Mouse (Mus musculus) frontal cortex, postnatal 10 days (tissue): ENCODE measurements around the gene Sorcs2.

Experiments
- DNase-seq, 2 experiments: peaks; one replicate each; pipeline ENCODE4 v3.0.0; 2022; ENCODE audit warnings: low spot score in 2 of 2, mixed read lengths in 1 of 2

The Sorcs2 gene

DNA sequence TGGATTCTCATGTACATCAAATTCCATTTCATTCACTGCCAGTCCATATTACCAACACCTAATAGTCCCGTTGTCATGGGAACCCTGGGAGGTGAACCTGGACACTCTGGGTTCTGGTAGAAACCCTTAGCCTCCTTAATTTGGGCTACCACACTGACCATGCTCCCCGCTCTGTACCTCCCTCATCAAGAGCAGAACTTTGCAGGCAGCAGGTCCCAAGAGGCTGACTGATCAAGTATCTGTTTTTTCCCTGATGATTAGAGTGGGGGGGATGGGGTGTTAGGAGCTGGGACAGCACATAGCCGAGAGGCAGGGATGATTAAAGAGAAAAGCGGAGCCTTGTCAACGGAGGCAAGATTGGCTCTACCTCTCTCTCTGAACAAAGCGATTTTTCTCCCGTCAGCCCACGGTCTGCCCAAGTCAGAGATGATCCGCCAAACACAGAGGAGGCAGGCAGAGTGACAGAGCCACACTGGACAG is 167.6 kb downstream of the Sorcs2 start:
- DNase-seq = no peak

DNA sequence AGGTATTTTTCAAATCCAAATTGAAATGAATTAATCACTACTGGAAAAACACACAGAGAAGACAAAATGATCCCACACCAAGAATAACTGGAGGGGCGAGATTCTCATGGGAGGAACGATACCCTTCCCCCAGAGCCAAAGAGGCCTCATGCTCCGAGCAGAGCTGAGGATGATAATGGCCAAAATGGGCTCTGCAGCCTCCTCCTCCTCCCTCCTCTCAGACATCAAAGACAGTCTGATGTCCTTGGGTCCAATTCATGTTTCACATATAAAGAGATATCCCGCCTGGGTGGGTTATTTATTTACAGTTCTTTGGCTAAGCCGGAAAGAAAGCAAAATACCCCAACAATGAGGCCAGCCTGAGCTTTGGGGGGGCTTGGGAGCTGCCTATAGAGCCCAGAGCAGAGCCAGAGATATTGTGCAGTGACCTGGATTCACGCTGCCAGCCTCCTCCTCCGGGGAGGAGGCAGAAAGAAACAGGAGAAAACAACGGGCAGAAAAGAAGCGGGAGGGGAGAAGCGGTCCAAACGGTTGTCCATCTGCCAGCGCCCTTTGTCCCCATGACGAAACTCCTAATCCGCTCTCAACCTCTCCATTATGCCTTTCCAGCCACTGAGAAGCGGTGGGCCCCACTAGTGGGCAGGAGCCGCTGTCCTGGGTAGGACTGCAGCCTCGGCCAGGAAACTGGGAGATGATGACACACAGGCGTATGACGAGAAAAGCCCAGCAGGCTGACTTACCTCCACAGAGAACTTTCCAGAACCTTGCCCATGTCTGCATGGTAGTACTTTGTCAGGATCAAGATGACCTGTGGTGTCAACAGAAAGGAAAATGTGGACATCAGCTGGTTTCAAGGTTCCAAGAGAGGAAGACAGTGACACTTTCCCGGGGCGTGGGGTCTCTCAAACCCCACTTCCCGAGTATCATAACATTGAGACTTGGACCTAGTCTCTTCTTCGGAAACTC is 169.3 kb downstream of the Sorcs2 start:
- no peak for DNase-seq

GRCm38 (mm10) chr5:36226296-36226695 is 171.6 kb downstream of the Sorcs2 start:
- DNase-seq = peak in 1 of 2 experiments; percentile 46

DNA sequence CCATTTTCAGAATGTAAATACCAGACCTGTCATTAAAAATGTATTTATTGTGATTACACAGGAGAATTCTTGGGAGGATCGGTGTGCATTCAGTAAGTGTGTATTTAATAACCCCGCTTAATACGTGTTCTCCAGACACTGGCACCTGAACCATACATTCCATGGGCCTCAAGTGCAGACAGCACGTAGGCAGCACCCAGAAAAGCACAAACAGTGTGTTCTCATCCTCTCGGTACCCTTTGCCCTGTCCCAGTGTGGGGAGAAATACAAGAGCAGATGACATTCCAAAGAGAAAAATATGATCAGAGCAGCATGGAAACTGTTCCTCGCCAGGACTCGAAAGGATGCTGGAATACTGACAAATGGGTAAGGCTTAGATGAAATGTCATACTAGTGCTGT is 172.1 kb downstream of the Sorcs2 start:
- no peak for DNase-seq

DNA sequence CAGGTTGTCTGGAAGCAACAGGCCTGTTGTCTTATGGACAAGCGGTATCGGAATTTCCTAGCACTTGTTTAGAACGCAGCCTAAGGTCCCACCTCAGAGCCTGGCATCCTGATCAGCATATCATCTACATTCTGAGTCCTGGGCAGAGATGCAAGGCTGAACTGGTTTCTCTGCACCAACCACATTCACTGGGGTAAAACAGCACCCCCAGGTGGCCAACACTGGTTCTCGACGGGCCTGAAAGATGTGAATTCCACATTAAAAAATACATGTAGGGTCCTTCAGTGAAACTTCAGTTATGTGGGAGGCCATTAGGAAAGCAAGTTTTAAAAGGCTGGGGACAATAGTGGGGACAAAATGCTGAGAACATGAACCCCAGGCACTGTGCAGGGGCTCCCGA is 174.2 kb downstream of the Sorcs2 start:
- DNase-seq = peak in 1 of 2 experiments; percentile 59

- DNase-seq = no peak
Observed at GRCm38 (mm10) chr5:36220626-36221025, 177.3 kb downstream of the Sorcs2 start.

DNA sequence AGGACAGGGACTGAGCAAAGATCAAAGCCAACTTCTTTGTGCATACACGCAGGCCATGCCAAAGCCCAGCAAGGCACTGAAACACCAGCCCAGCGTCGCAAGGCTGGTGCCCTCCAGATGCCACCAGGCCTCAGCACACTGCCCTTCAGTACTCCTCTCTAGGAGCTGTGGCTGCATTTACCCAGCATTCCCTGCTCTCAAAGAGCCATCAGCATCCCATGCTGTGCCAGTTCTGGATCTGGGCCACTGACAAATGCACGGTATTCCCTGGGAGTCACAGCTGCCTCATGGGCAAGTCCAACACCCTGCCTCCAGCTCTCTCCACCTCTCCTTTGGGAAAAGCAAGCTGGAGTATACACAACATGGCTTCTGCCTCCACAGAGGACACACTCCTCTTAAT is 177.8 kb downstream of the Sorcs2 start:
- no peak for DNase-seq

DNA sequence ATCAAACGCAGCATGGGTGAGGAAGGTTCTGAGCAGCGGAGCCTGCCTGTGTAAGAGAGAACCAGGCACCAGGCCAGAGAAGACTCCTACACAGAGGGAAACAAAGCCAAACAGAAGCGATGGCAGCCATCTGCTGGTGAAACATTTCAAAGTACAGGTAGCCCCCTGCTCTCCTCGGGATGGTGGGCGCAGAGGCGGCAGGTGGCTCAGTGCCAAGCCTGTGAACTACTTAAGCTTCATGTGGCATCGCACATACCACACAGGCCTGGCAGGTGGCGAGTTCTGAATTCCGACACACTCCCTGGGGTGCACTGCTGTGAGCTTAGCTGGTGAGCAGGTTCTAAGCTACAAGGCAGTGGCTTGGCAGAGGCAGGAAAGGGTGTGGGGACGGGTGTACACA is 184.6 kb downstream of the Sorcs2 start:
- DNase-seq = peak; percentile 73 to 87

GRCm38 (mm10) chr5:36208803-36209202 is 189.1 kb downstream of the Sorcs2 start:
- no peak for DNase-seq

DNA sequence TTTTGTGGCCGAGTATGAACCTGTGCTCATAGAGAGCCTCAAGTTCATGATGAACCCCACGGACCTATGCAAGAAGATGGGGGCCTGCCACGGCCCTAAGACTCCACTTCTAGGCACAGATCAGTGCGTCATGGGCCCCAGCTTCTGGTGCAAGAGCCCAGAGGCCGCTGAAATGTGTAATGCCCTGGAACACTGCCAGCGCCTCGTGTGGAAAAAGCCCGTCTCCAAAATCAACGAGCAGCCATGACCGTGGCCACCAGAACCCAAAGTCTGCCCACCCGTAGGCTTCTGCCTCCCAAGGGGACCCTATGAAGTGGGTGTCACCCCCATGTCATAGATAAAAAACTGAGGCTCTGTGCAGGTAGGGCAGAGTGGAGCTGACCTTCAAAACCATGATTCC is 192.5 kb downstream of the Sorcs2 start:
- DNase-seq = no peak

- DNase-seq = no peak
Observed at GRCm38 (mm10) chr5:36203916-36204315, 194.0 kb downstream of the Sorcs2 start, which contains the start of gene Psapl1. TSS of gene Psapl1 (plus strand) at chr5:36204021.

- DNase-seq = no peak
Observed at GRCm38 (mm10) chr5:36203421-36203820, 194.5 kb downstream of the Sorcs2 start.

DNA sequence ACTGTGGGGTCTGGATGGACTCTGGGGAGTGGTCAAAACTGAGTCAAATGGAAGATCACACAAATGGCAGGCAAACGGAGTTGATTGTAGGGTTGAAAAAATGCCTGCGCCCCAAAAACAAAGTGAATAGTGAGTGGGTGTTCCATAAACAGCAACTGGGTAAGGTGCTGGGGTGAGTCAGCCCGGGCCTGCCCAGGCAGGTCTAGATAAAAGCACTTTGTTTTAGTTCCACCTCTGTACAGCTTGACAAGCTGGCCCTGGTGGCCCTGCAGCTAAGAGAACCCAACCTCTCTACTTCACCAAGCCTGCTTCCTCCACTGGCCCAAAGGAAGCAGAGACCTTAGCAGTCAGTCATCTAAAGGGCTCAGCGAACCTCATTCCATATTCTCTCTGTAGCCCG is 195.2 kb downstream of the Sorcs2 start:
- no peak for DNase-seq

DNA sequence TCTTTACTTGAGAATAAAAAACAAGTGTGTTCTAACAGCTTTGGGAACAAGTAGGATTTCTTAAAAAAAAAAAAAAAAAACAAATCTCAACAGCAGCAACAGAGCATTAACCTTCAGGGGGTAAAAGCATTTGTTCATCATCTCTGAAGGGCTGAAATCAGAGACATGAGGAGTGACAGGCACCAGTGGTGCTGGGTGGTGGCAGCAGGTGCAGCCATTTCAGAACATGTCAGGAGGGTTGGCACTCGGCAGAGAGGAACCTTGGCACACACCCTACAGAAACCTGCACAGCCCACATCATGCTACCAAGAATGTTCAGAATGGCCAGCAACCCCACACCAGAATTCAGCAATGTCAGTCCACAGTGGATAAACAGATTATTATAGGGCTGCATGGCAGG is 198.4 kb downstream of the Sorcs2 start:
- no peak for DNase-seq

- no peak for DNase-seq
Observed at GRCm38 (mm10) chr5:36195436-36195835, 202.5 kb downstream of the Sorcs2 start.

DNA sequence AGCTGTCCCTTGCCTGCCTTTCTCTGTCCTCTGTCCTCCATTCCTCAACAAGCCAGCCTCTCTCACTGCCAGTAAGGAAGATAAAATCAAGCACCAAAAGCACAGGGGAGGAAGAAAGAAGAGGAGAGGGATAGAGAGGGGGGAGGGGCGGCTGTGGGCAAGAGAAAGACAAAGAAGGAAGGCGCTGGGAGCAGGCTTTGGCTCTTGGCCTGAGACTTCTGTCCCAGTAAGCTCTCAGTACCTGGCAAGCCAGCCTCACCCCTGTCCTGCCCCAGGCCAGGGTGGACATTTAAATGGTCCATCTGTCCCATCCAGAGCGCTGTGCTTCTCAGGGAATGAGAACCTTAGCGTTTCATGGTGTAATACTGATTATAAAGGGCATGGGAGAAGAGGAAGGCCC is 203.3 kb downstream of the Sorcs2 start:
- no peak for DNase-seq

GRCm38 (mm10) chr5:36192677-36193076 is 205.3 kb downstream of the Sorcs2 start:
- no peak for DNase-seq

- DNase-seq = no peak
Observed at GRCm38 (mm10) chr5:36191876-36192275, 206.1 kb downstream of the Sorcs2 start.

- no peak for DNase-seq
Observed at GRCm38 (mm10) chr5:36191285-36191684, 206.7 kb downstream of the Sorcs2 start.

- no peak for DNase-seq
Observed at GRCm38 (mm10) chr5:36188310-36188709, 209.6 kb downstream of the Sorcs2 start.

DNA sequence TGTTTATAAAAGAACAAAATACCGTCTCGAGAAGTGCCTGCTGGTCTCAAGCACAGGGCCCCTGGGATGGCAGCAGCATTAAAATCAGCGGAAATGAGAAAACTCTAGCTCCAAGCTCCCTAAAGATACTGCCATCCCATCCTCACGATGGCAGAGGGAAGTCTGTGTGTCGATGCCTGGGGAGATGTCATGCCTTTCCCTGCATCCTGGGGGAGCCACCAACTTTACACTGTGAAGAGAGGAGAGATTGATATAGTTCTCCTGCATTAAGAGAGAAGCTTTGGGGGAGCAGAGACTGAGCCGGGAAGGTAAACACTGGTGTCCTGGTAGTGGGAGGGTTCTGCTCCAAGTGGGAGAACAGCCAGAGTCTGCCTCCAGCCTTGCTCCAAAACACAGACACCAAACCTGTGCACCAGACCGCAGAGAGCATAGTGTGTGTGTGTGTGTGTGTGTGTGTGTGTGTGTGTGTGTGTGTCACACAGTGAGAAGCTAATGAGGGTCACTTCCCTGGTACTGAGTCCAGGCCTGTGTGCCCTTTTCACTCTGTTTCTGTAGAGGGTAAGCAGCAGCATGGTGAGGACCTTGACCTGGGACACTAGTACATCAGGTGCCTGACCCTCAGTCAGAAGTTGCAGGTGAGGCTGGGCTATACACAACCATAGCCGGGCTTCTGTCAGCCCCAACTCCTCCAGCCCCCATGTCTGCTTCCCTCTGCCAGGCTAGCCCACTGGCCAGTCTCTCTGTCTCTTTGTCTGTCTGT is 211.5 kb downstream of the Sorcs2 start:
- DNase-seq = no peak

DNA sequence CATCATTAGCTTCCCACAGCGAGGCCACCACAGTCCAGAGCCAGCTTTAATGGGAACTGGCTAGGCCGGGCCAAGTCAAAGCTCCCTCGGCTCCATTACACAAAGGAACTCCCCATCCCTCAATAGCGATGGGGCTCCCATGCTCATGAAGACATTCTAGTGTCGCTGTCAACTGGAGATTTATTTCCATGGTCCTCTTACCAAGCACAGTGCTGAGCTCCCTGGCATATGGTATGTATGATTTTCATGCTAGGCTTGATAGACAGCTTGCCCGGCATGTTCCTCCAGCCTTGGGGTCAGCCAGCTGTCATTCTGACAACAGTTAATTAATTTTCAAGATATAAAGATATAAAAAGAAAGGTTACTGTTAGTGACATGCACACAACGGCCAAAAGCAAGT is 215.6 kb downstream of the Sorcs2 start:
- DNase-seq = no peak

DNA sequence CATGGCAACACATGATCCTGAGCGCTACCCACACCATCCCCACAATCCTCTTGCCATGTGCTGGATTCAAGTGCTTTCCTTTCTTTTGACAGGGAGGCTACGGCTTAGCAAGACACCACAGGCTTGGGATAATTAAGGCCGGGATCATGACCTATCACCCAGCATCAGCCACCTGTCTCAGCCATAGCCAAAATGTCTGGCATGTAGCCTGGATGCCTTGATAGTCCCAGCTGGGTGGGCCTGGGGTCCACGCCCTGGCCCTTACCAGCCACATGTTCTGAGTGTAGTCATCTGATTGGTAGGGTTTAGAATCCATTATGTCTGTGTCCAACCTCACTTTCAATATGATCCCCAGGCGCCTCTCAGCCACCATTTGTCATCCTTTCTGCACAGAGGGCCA is 218.2 kb downstream of the Sorcs2 start:
- no peak for DNase-seq
